Mouse (Mus musculus): ENCODE measurements at regions not wholly inside any gene's neighbourhood (a gene's known extent, or its start where the extent isn't known, plus 50 kb on each side); places are given as distances from the start of the nearest gene placed in this dataset.

DNA sequence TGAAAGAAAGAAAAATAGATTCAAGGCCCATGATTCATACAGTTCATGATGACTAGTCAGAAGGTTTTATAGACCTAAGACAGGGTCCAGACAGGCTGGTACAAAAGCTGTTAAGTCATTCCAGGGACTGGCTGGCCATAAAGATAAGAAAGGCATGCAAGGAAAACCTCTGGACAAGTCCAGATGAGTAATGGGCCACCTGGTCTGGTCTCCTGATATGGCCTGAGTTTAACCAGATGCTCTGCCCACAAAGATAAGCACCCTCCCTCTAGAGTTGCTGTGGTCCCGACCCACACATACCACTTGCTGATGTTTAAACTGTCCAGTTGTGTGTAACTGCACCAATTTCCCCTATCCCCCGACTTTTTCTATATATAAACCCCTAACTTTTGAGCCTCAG is 934.7 kb upstream of the Ndn start:
- intact Hi-C loops (cut with DNase I), result no loop called here
- DNase-seq, result no peak

DNA sequence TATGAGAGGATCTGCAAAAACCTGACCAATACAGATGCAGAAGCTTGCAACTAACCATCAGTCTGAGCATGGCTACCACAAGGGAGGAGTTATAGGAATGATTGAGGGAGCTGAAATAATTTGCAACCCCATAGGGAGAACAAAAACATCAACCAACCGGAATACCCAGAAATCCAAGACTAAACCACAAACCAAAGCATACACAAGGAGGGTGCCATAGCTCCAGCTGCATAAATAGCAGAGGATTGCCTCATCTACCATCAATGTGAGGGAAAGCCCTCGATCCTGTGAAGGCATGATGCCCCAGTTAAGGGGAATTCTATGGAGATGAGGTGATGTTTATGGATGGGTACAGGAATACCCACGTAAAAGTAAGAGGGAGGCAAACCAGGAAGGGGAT is 929.8 kb upstream of the Ndn start:
- intact Hi-C loops (cut with DNase I), result no loop called here
- no peak for DNase-seq

DNA sequence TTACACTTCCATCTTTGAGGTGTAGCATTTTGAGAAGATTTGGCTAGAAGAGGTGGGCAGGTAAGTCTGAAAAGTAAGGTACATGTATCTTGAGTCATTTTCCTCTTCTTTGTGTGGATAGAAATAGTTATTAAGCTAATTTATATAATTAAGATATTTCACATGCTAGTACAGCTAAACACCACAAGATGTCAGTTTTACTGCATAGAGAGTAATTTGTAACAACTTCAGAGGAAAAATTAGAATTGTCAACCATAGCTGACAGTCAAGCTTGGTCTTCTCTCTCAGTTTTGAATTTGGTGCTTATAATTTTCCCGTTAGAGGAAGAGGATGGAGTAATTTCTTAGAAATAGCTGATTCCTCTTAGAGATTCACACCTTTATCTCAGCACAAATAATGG is 890.6 kb upstream of the Ndn start:
- no peak for DNase-seq
- intact Hi-C loops (cut with DNase I), result no loop called here

DNA sequence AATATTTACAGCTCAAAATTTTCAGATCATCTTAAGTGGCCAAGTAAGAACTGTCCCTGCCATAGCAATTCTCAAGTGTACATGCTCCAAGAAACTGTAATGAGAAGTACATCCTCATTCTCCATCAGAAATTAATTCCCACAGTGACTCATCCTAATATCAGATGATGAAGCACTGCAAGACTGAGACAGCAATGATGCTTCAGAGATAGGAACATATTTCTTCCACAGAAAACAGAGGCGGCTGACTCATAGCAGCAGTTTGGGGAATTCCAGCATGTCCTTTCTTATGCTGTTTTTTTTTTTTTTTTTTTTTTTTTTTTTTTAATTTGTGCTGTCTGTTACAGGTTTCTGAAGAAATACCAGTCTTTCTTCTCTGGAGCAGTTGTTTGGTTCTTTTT is 865.3 kb upstream of the Ndn start:
- intact Hi-C loops (cut with DNase I), result loop anchor here (10.0 kb wide), 1 partner anchor 176 kb away; no protein-coding TSS in a partner anchor
- no peak for DNase-seq

DNA sequence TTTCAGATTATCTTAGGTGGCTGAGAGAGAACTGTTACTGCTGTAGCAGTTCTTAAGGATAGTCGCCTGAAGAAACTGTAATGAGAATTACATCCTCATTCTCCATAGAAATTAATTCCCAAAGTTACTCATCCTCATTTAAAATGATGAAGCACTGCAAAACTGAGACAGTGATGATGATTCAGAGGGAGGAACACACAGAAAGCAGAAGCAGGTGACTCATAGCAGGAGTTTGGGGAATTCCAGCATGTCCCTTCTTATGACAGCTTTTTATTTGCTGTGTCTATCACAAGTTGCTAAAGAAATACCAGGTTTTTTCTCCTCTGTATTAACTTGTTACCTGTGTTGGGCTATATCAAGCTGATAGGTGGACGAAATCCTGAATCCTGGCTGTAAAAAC is 831.6 kb upstream of the Ndn start:
- no peak for DNase-seq
- intact Hi-C loops (cut with DNase I), result no loop called here

DNA sequence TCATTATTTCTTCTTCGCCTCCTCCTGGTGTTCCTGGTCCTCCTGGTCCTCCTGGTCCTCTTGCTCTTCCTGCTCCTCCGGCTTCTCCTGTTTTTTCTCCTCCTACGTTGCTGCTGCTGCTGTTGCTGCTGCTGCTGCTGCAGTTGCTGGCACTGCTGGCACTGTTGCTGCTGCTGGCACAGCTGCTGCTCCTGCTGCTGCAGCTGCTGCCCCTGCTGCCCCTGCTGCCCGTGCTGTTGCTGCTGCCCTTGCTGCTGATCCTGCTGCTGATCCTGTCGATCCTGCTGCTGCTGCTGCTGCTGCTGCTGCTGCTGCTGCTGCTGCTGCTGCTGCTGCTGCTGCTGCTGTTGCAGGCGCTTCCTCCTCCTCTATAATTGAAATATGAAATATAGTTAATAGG is 811.2 kb upstream of the Ndn start:
- intact Hi-C loops (cut with DNase I), result no loop called here

More for the DNA sequence above, 811.2 kb upstream of the Ndn start:
- no peak for DNase-seq

Data from gastrocnemius, postnatal 36 days (tissue).